In genomic region chr19:60302371-60302770, GRCm38 (mm10) we compare ENCODE assay signal across 24 mouse cellular contexts.
"Had no signal": no experiment of that assay in that cellular context is flagged by ENCODE, and none has a peak within 500 bp of the region (broad histone marks: within the 10 kb centered on the region; RNA-seq: fewer than 3 reads in every experiment).

No protein-coding gene starts in this region.

- H3K27ac ChIP-seq: embryonic facial prominence, embryonic 10.5 days; embryonic facial prominence, embryonic 12.5 days; embryonic facial prominence, embryonic 13.5 days; embryonic facial prominence, embryonic 15.5 days; forebrain, embryonic 10.5 days; forebrain, embryonic 12.5 days; forebrain, embryonic 13.5 days; forebrain, embryonic 15.5 days; gastrocnemius, adult 2 months; heart, adult 2 months; heart, embryonic 10.5 days had no signal

- H3K9ac ChIP-seq: embryonic facial prominence, embryonic 12.5 days; embryonic facial prominence, embryonic 13.5 days; embryonic facial prominence, embryonic 15.5 days; forebrain, embryonic 12.5 days; forebrain, embryonic 13.5 days; forebrain, embryonic 15.5 days; forebrain, postnatal 0 days had no signal

- H3K4me3 ChIP-seq: embryonic facial prominence, embryonic 10.5 days; embryonic facial prominence, embryonic 12.5 days; embryonic facial prominence, embryonic 13.5 days; embryonic facial prominence, embryonic 15.5 days; erythroblast, embryonic 14.5 days; forebrain, embryonic 10.5 days; forebrain, embryonic 12.5 days; forebrain, embryonic 13.5 days; forebrain, embryonic 15.5 days; gastrocnemius, adult 2 months; heart, adult 2 months; heart, embryonic 10.5 days had no signal

- H3K36me3 ChIP-seq: embryonic facial prominence, embryonic 10.5 days; embryonic facial prominence, embryonic 12.5 days; embryonic facial prominence, embryonic 13.5 days; embryonic facial prominence, embryonic 15.5 days; forebrain, embryonic 10.5 days; forebrain, embryonic 12.5 days; forebrain, embryonic 15.5 days; heart, embryonic 10.5 days had no signal

- H3K4me1 ChIP-seq: embryonic facial prominence, embryonic 12.5 days; embryonic facial prominence, embryonic 15.5 days; forebrain, embryonic 12.5 days; forebrain, embryonic 13.5 days; forebrain, embryonic 15.5 days had no signal

- H3K9me3 ChIP-seq: embryonic facial prominence, embryonic 10.5 days; embryonic facial prominence, embryonic 12.5 days; embryonic facial prominence, embryonic 13.5 days; embryonic facial prominence, embryonic 15.5 days; forebrain, embryonic 10.5 days; forebrain, embryonic 12.5 days; forebrain, embryonic 13.5 days; forebrain, embryonic 15.5 days; heart, embryonic 10.5 days had no signal

- DNase-seq: cerebellum, adult 9-11 months; cerebellum, postnatal 10 days; cerebellum, postnatal 14 days; cerebellum, postnatal 25 days; cerebellum, postnatal 36 days; forebrain, postnatal 0 days; gastrocnemius, adult 2 months; gastrocnemius, postnatal 10 days; gastrocnemius, postnatal 14 days; gastrocnemius, postnatal 25 days; gastrocnemius, postnatal 36 days; heart, adult 11 months; heart, adult 18-20 months; heart, adult 2 months had no signal

- H3K27me3 ChIP-seq: embryonic facial prominence, embryonic 12.5 days; embryonic facial prominence, embryonic 13.5 days; embryonic facial prominence, embryonic 15.5 days; forebrain, embryonic 12.5 days; forebrain, embryonic 13.5 days; forebrain, embryonic 15.5 days had no signal
